Mouse (Mus musculus): ENCODE measurements around the gene Aak1.

DNA sequence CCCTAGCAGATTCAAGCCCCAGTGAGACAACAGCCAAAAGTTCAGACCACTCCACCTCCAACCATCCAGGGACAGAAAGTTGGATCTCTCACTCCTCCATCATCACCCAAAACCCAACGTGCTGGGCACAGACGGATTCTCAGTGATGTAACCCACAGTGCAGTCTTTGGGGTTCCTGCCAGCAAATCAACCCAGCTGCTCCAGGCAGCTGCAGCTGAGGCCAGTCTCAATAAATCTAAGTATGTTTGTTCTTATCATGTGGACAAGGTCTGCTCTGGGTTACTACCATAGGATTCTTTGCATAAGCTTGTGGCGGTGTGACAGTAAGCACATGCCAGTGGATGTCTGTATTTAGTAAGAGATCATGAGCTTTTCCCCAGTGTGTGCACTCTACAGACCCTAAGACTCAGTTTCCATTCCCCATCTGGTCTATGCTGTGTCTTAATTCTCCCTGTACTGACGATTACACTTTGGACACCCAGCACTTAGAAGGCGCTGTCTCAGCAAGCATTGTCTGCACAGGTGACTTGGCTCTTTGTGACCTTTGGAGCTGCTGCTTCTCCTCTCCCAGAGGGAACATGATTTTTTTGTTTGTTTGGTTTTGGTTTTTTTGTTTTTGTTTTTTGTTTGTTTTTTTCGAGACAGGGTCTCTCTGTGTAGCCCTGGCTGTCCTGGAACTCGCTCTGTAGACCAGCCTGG is 114.8 kb downstream of the Aak1 start:
- TF ChIP-seq CTCF (IDR thresholded peaks at IDR 0.05; ENCODE audit: low read depth) (no peak), EP300 (optimal IDR thresholded peaks at IDR 0.05) (no peak)

Measured in stomach, postnatal 0 days (tissue).